Mouse (Mus musculus) neural tube, embryonic 11.5 days (tissue): Measurements from ENCODE around the gene Gm10295. TPM values are rescaled to one million over a fixed set of nuclear protein-coding genes. Genes with fewer than 3 reads are reported as not detected.

Experiments
- ATAC-seq: fragments of 200-750 bp; cut with Nextera tagmentation; 2 replicates; pipeline ENCODE4 v1.8.0; 2017; ENCODE audit warnings: moderate number of reproducible peaks, mild to moderate bottlenecking, moderate TSS enrichment, moderate library complexity; ENCODE audit not compliant: insufficient read depth, low FRiP score, low TSS enrichment
- DNase-seq: peaks from one replicate; pipeline ENCODE4 v3.0.0-alpha.2; 2015; ENCODE audit warnings: low spot score
- H3K27ac ChIP-seq: fragments of 300-500 bp; sonication (generic); 2 replicates; pipeline ENCODE4 v1.5.1; 2014; ENCODE audit warnings: low read depth, mild to moderate bottlenecking, low read length
- H3K27me3 ChIP-seq: fragments of 300-500 bp; sonication (generic); 2 replicates; pipeline ENCODE4 v1.6.1; 2014; ENCODE audit warnings: mild to moderate bottlenecking, low read length, mixed read lengths; ENCODE audit not compliant: control insufficient read depth, insufficient read depth
- H3K36me3 ChIP-seq: fragments of 300-500 bp; sonication (generic); 2 replicates; pipeline ENCODE4 v1.6.1; 2014; ENCODE audit warnings: mild to moderate bottlenecking, low read length, moderate library complexity, mixed read lengths; ENCODE audit not compliant: control insufficient read depth, insufficient read depth
- H3K4me1 ChIP-seq: fragments of 300-500 bp; sonication (generic); 2 replicates; pipeline ENCODE4 v1.6.1; 2014; ENCODE audit warnings: low read length, mixed read lengths; ENCODE audit not compliant: control insufficient read depth, insufficient read depth
- H3K4me2 ChIP-seq: fragments of 300-500 bp; sonication (generic); 2 replicates; pipeline ENCODE4 v1.6.1; 2014; ENCODE audit warnings: low read depth, mild to moderate bottlenecking, moderate library complexity
- H3K4me3 ChIP-seq: fragments of 300-500 bp; sonication (generic); 2 replicates; pipeline ENCODE4 v1.5.1; 2014; ENCODE audit warnings: low read depth, low read length
- H3K9ac ChIP-seq: fragments of 300-500 bp; sonication (generic); 2 replicates; pipeline ENCODE4 v1.6.1; 2014; ENCODE audit warnings: mild to moderate bottlenecking, low read length
- H3K9me3 ChIP-seq: fragments of 300-500 bp; sonication (generic); 2 replicates; pipeline ENCODE4 v1.6.1; 2016; ENCODE audit warnings: low read length; ENCODE audit not compliant: control insufficient read depth
- WGBS: fragments of 180-500 bp; shearing (Covaris S2); extraction: QIAGEN DNeasy Blood & Tissue Kit; methylation state at CpG from one replicate; pipeline ENCODE4 v1.1.7; 2014; 5-methylcytosine and 5-hydroxymethylcytosine counted together
- polyA plus RNA-seq: library from polyadenylated mRNA; unstranded; fragments of >200 nt; fragmentation: Nextera tagmentation; extraction: Ambion mirVana; gene quantifications from 2 replicates; pipeline ENCODE4 v1.2.1, GENCODE M21; 2014

The Gm10295 gene
- polyA plus RNA-seq, 1 experiment from 2014 or later: not detected

GRCm38 (mm10) chr7:71370746-71371145, 19.5 kb upstream of the Gm10295 start:
- H3K4me2 ChIP-seq: no peak overlapping the region
- H3K27ac ChIP-seq: no peak overlapping the region
- H3K4me1 ChIP-seq: no peaks in the 10 kb centered on the region
- H3K9me3 ChIP-seq: no peaks in the 10 kb centered on the region
- no peak for ATAC-seq
- H3K4me3 ChIP-seq: no peak overlapping the region
- no peaks in the 10 kb centered on the region for H3K27me3 ChIP-seq
- no peaks in the 10 kb centered on the region for H3K36me3 ChIP-seq
- no peak overlapping the region for H3K9ac ChIP-seq
- no peak for DNase-seq
- WGBS: 65% methylated on average over 2 of the region's 2 CpGs

- no peak overlapping the region for H3K4me2 ChIP-seq
- 93% methylated on average over 3 of the region's 3 CpGs for WGBS
- no peak for ATAC-seq
- H3K4me3 ChIP-seq: no peak overlapping the region
- H3K27ac ChIP-seq: no peak overlapping the region
- no peaks in the 10 kb centered on the region for H3K9me3 ChIP-seq
- H3K9ac ChIP-seq: no peak overlapping the region
- no peak for DNase-seq
- no peaks in the 10 kb centered on the region for H3K27me3 ChIP-seq
- H3K36me3 ChIP-seq: no peaks in the 10 kb centered on the region
- no peaks in the 10 kb centered on the region for H3K4me1 ChIP-seq
These were observed 18.8 kb upstream of the Gm10295 start for GRCm38 (mm10) chr7:71370128-71370527.

GRCm38 (mm10) chr7:71368543-71369181, 17.4 kb upstream of the Gm10295 start:
- Histone ChIP-seq H3K27me3 (no peaks in the 10 kb centered on the region), H3K4me2 (no peak overlapping the region), H3K27ac (no peak overlapping the region), H3K4me3 (no peak overlapping the region), H3K9ac (no peak overlapping the region), H3K9me3 (no peaks in the 10 kb centered on the region), H3K36me3 (no peaks in the 10 kb centered on the region), H3K4me1 (no peaks in the 10 kb centered on the region)
- 91% methylated on average over 13 of the region's 13 CpGs for WGBS
- ATAC-seq (no peak), DNase-seq (no peak)

- H3K4me1 ChIP-seq: peaks cover 6% of the 10 kb centered on the region
- DNase-seq: no peak
- no peaks in the 10 kb centered on the region for H3K27me3 ChIP-seq
- no peak for ATAC-seq
- WGBS: 91% methylated on average over 5 of the region's 5 CpGs
- no peak overlapping the region for H3K27ac ChIP-seq
- H3K9me3 ChIP-seq: no peaks in the 10 kb centered on the region
- H3K36me3 ChIP-seq: no peaks in the 10 kb centered on the region
- no peak overlapping the region for H3K4me3 ChIP-seq
- H3K9ac ChIP-seq: no peak overlapping the region
- no peak overlapping the region for H3K4me2 ChIP-seq
These were observed 4.3 kb upstream of the Gm10295 start for GRCm38 (mm10) chr7:71355596-71355995.

GRCm38 (mm10) chr7:71348922-71349321, 2.4 kb downstream of the Gm10295 start:
- Histone ChIP-seq H3K27me3 (no peaks in the 10 kb centered on the region), H3K27ac (no peak overlapping the region), H3K36me3 (no peaks in the 10 kb centered on the region), H3K4me3 (no peak overlapping the region), H3K4me2 (no peak overlapping the region), H3K4me1 (peaks cover 6% of the 10 kb centered on the region), H3K9ac (no peak overlapping the region), H3K9me3 (no peaks in the 10 kb centered on the region)
- 70% methylated on average over 9 of the region's 9 CpGs for WGBS
- no peak for DNase-seq
- no peak for ATAC-seq

- Histone ChIP-seq H3K4me3 (no peak overlapping the region), H3K9me3 (no peaks in the 10 kb centered on the region), H3K9ac (no peak overlapping the region), H3K4me2 (no peak overlapping the region), H3K36me3 (no peaks in the 10 kb centered on the region), H3K27ac (no peak overlapping the region), H3K4me1 (no peaks in the 10 kb centered on the region), H3K27me3 (no peaks in the 10 kb centered on the region)
- ATAC-seq (no peak), DNase-seq (no peak)
- WGBS: 80% methylated on average over 11 of the region's 11 CpGs
These were observed 26.2 kb downstream of the Gm10295 start for GRCm38 (mm10) chr7:71324919-71325583.

GRCm38 (mm10) chr7:71313148-71313765, 38.0 kb downstream of the Gm10295 start:
- no peak for DNase-seq
- ATAC-seq: no peak
- H3K9ac ChIP-seq: no peak overlapping the region
- H3K27ac ChIP-seq: no peak overlapping the region
- H3K4me3 ChIP-seq: no peak overlapping the region
- H3K4me2 ChIP-seq: no peak overlapping the region
- 83% methylated on average over 7 of the region's 7 CpGs for WGBS
- H3K36me3 ChIP-seq: no peaks in the 10 kb centered on the region
- H3K4me1 ChIP-seq: no peaks in the 10 kb centered on the region
- H3K27me3 ChIP-seq: no peaks in the 10 kb centered on the region
- no peaks in the 10 kb centered on the region for H3K9me3 ChIP-seq

GRCm38 (mm10) chr7:71312375-71312774, 38.9 kb downstream of the Gm10295 start:
- H3K27ac ChIP-seq: no peak overlapping the region
- no peaks in the 10 kb centered on the region for H3K9me3 ChIP-seq
- no peaks in the 10 kb centered on the region for H3K27me3 ChIP-seq
- no peak for DNase-seq
- no peak overlapping the region for H3K9ac ChIP-seq
- H3K36me3 ChIP-seq: no peaks in the 10 kb centered on the region
- no peak overlapping the region for H3K4me3 ChIP-seq
- no peaks in the 10 kb centered on the region for H3K4me1 ChIP-seq
- no peak overlapping the region for H3K4me2 ChIP-seq
- WGBS: 70% methylated on average over 3 of the region's 3 CpGs
- ATAC-seq: no peak

- no peak for ATAC-seq
- Histone ChIP-seq H3K27ac (0 out of 2 replicates have a peak overlapping the region, but pooled peaks have one; percentile 30), H3K4me1 (no peaks in the 10 kb centered on the region), H3K4me2 (no peak overlapping the region), H3K9ac (no peak overlapping the region), H3K9me3 (no peaks in the 10 kb centered on the region), H3K27me3 (no peaks in the 10 kb centered on the region), H3K4me3 (no peak overlapping the region), H3K36me3 (no peaks in the 10 kb centered on the region)
- 42% methylated on average over 11 of the region's 11 CpGs for WGBS
- no peak for DNase-seq
These were observed 39.9 kb downstream of the Gm10295 start for GRCm38 (mm10) chr7:71311411-71311810.
